Mouse (Mus musculus) CD4-positive, CD25-positive, alpha-beta regulatory T cell, adult 9 weeks (primary cell): ENCODE measurements around the gene Tex48. TPM values are rescaled to one million over a fixed set of nuclear protein-coding genes. Genes with fewer than 3 reads are reported as not detected.

Source experiments
- polyA plus RNA-seq: library from polyadenylated mRNA; unstranded; fragments of 100-300 nt; shearing (Covaris generic); gene quantifications from one replicate; pipeline ENCODE4 v1.2.1, GENCODE M21; 2017

The Tex48 gene
- polyA plus RNA-seq: not detected

GRCm38 (mm10) chr4:63622378-63622835 lies at the start of gene Tex48:
Tex48 (minus strand) TSS chr4:63622428.

GRCm38 (mm10) chr4:63663279-63663678 lies 41.1 kb upstream of the Tex48 start, which contains the start of gene Gm11214:
Gm11214 (minus strand) TSS chr4:63663379.

GRCm38 (mm10) chr4:63604945-63605344 lies 17.3 kb downstream of the Tex48 start, which contains the start of gene Gm11213:
Gm11213 (minus strand) TSS chr4:63605261.

GRCm38 (mm10) chr4:63558407-63559081 lies 63.7 kb downstream of the Tex48 start, which contains the start of gene Tmem268:
Tmem268 (plus strand) TSS chr4:63558781.

Other genes with a start within 250 kb of the Tex48 start
- 423 TPM for gene Akna, start 219.1 kb downstream of the Tex48 start, polyA plus RNA-seq
- 2.6 TPM for gene Whrn, start 126.4 kb downstream of the Tex48 start, polyA plus RNA-seq
- 155 TPM for gene Atp6v1g1, start 77.7 kb downstream of the Tex48 start, polyA plus RNA-seq
- gene Tmem268, start 63.6 kb downstream of the Tex48 start, polyA plus RNA-seq: 32.2 TPM
- gene Gm11213, start 17.2 kb downstream of the Tex48 start, polyA plus RNA-seq: not detected
- not detected for gene Gm11214, start 41.0 kb upstream of the Tex48 start, polyA plus RNA-seq
- gene Tnfsf15, start 122.7 kb upstream of the Tex48 start, polyA plus RNA-seq: 0.14 TPM
- 75.5 TPM for gene Tnfsf8, start 238.9 kb upstream of the Tex48 start, polyA plus RNA-seq